Mouse (Mus musculus) liver, adult 2 months (tissue): ENCODE measurements around the gene Kmt2b. TPM values are rescaled to one million over a fixed set of nuclear protein-coding genes. Genes with fewer than 3 reads are reported as not detected.

Experiments
- DNase-seq: peaks from one replicate; pipeline ENCODE4 v3.0.0-alpha.2; 2011; ENCODE audit warnings: low read depth, low spot score; ENCODE audit errors: extremely low read depth
- H3K27ac ChIP-seq: fragments of 200-500 bp; replicated peaks from 2 replicates; pipeline ENCODE4 v1.5.1; 2012; ENCODE audit warnings: low read depth, mild to moderate bottlenecking, control low read depth, inconsistent platforms, low read length; ENCODE audit not compliant: insufficient read depth
- H3K27me3 ChIP-seq: fragments of 200-500 bp; 2 replicates; pipeline ENCODE4 v1.6.1; 2012; ENCODE audit warnings: mild to moderate bottlenecking, moderate library complexity, low read length, inconsistent platforms; ENCODE audit not compliant: control insufficient read depth, insufficient read depth
- H3K36me3 ChIP-seq: fragments of 200-500 bp; 2 replicates; pipeline ENCODE4 v1.6.1; 2012; ENCODE audit warnings: low read length, inconsistent platforms; ENCODE audit not compliant: control insufficient read depth, insufficient read depth
- H3K4me1 ChIP-seq: fragments of 200-500 bp; 2 replicates; pipeline ENCODE4 v1.6.1; 2011; ENCODE audit warnings: low read length; ENCODE audit not compliant: control insufficient read depth, insufficient read depth
- H3K4me3 ChIP-seq: fragments of 200-500 bp; 2 replicates; pipeline ENCODE4 v1.5.1; 2011; ENCODE audit warnings: low read depth, mild to moderate bottlenecking, control low read depth, low read length, moderate library complexity; ENCODE audit not compliant: insufficient read depth
- H3K79me2 ChIP-seq: fragments of 200-500 bp; 2 replicates; pipeline ENCODE4 v1.6.1; 2012; ENCODE audit warnings: inconsistent platforms, mild to moderate bottlenecking, low read length, moderate library complexity; ENCODE audit not compliant: control insufficient read depth, insufficient read depth
- H3K9ac ChIP-seq: fragments of 200-500 bp; 2 replicates; pipeline ENCODE4 v1.6.1; 2012; ENCODE audit warnings: low read depth, mild to moderate bottlenecking, control low read depth, inconsistent platforms, low read length
- CTCF ChIP-seq: fragments of 200-500 bp; IDR thresholded peaks from 2 replicates; pipeline ENCODE4 v1.5.1; 2011; ENCODE audit warnings: low read depth, low read length, control low read depth
- POLR2A ChIP-seq: fragments of 200-500 bp; IDR thresholded peaks from 2 replicates; pipeline ENCODE4 v1.6.1; 2011; ENCODE audit warnings: low read length, control low read depth; ENCODE audit not compliant: insufficient read depth; ENCODE audit errors: extremely low read depth
- WGBS: fragments of 180-500 bp; shearing (Covaris S2); methylation state at CpG from one replicate; pipeline ENCODE4 v1.1.7; 2018; 5-methylcytosine and 5-hydroxymethylcytosine counted together
- polyA plus RNA-seq: library from polyadenylated mRNA; depleted of rRNA; stranded (reverse); fragments of >200 nt; gene quantifications from 2 replicates; pipeline ENCODE4 v1.2.3, GENCODE M21; 2012
- total RNA-seq: library from RNA; depleted of rRNA; stranded (reverse); fragments of >200 nt; gene quantifications from 2 replicates; pipeline ENCODE4 v1.2.3, GENCODE M21; 2014

The Kmt2b gene
- total and polyA plus RNA-seq, 2 experiments: 3.4 to 19.2 TPM

DNA sequence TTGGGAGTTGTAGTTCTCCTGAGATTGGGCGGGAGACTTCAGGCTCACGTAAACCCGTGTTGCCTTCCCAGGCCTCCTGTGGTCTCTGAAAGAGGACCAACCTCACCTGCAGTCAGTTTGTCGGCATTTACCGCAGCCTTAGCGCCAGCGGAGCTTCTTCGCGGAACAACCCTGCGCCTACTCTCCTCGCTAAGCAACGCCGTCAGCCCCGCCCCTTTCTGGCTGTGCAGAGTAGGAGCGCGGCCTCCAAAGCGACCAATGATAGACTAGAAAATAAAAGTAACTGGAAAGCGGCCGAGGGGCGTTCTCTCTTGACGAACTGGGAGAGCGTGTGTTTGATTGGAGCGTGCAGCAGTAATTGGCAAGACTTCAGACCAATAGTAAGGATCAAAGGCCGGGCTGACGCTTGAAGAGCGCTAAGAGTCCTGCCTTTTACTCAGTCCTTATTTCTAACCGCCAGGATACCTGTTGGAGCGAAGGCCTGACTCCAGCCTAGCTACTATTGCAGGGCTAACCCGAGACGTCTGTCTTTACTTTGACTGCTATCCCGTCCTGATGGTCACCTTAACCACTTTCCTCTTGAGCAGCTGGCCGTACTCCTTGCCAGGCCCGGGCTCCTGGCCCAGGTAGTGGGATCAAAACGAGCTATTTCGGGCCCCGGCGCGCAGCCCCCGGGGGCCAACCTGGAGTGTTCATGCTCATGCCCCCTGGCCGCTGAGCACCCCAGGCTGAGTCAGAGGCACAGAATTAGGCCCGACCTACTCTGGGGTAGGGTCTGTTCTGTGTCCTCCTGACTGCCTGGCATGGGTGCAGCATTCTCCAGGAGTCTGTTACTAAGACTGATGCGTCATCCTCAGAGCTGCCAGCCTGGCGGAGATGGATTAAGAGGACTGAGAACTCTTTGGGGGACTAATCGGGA is 36.2 kb downstream of the Kmt2b start, which contains the start of the genes Hspb6 and Proser3:
Hspb6 (plus strand) TSS at position 77 of the 919 bp plus-strand sequence.
Proser3 (minus strand) TSS at position 198 of the 919 bp plus-strand sequence.
- under 1% methylated on average over 44 of the region's 44 CpGs for WGBS
- no peaks in the 10 kb centered on the region for H3K27me3 ChIP-seq
- peak within 1 kb of the TSS; percentile 84 for H3K9ac ChIP-seq
- peaks cover 4% of the 10 kb centered on the region; the same call in 1 of the 2 replicates for H3K4me1 ChIP-seq
- H3K4me3 ChIP-seq: peak within 1 kb of the TSS; percentile 83
- peaks cover 5% of the 10 kb centered on the region; the same call in 1 of the 2 replicates for H3K36me3 ChIP-seq
- no peaks in the 10 kb centered on the region for H3K79me2 ChIP-seq
- TF ChIP-seq CTCF: no peak
- peak; percentile 72; the same call in 1 of the 2 replicates for TF ChIP-seq POLR2A
- peak within 1 kb of the TSS; percentile 96 for H3K27ac ChIP-seq
- DNase-seq: peak; percentile 99

- Histone ChIP-seq H3K36me3 (peaks cover 5% of the 10 kb centered on the region; the same call in 1 of the 2 replicates), H3K27me3 (no peaks in the 10 kb centered on the region), H3K27ac (peak overlapping the region; percentile 96), H3K9ac (peak overlapping the region; percentile 84), H3K4me1 (peaks cover 4% of the 10 kb centered on the region; the same call in 1 of the 2 replicates), H3K4me3 (peak overlapping the region; percentile 83), H3K79me2 (no peaks in the 10 kb centered on the region)
- TF ChIP-seq CTCF (no peak), POLR2A (no peak)
- 3% methylated on average over 10 of the region's 10 CpGs for WGBS
- no peak for DNase-seq
Observed at GRCm38 (mm10) chr7:30551445-30552101, 37.0 kb downstream of the Kmt2b start.

- no peaks in the 10 kb centered on the region for H3K27me3 ChIP-seq
- H3K4me3 ChIP-seq: no peak overlapping the region
- no peaks in the 10 kb centered on the region for H3K79me2 ChIP-seq
- WGBS: 97% methylated on average over 1 of the region's 1 CpGs
- no peak for DNase-seq
- H3K27ac ChIP-seq: no peak overlapping the region
- no peak overlapping the region for H3K9ac ChIP-seq
- no peak for TF ChIP-seq POLR2A
- no peak for TF ChIP-seq CTCF
- H3K4me1 ChIP-seq: peaks cover 4% of the 10 kb centered on the region; the same call in 1 of the 2 replicates
- 0 out of 2 replicates have a peak, but pooled peaks cover 2% of the 10 kb centered on the region for H3K36me3 ChIP-seq
Observed at GRCm38 (mm10) chr7:30550603-30551002, 37.9 kb downstream of the Kmt2b start.

- 84% methylated on average over 2 of the region's 2 CpGs for WGBS
- no peaks in the 10 kb centered on the region for H3K27me3 ChIP-seq
- no peak for DNase-seq
- H3K36me3 ChIP-seq: 0 out of 2 replicates have a peak, but pooled peaks cover 2% of the 10 kb centered on the region
- H3K9ac ChIP-seq: no peak overlapping the region
- peaks cover 4% of the 10 kb centered on the region; the same call in 1 of the 2 replicates for H3K4me1 ChIP-seq
- no peak overlapping the region for H3K27ac ChIP-seq
- no peak overlapping the region for H3K4me3 ChIP-seq
- no peaks in the 10 kb centered on the region for H3K79me2 ChIP-seq
- no peak for TF ChIP-seq CTCF
- TF ChIP-seq POLR2A: no peak
Observed at GRCm38 (mm10) chr7:30549880-30550279, 38.6 kb downstream of the Kmt2b start.

DNA sequence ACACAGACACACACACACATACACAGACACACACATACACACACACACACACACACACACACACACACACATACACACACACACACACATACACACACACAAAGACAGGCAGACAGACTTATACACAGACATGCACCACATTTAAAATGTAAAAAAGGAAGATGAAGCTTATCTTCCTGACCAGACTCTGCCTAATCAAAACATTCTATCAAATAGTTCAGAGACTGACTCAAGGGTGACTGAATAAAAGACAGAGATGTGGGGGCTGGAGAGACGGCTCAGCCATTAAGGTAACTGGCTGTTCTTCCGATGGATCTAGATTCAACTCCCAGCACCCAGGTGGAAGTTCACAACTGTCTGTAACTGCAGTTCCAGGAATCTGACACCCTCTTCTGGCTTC is 44.2 kb downstream of the Kmt2b start:
- Histone ChIP-seq H3K79me2 (no peaks in the 10 kb centered on the region), H3K4me3 (no peak overlapping the region), H3K9ac (no peak overlapping the region), H3K27me3 (no peaks in the 10 kb centered on the region), H3K4me1 (no peaks in the 10 kb centered on the region), H3K27ac (no peak overlapping the region), H3K36me3 (0 out of 2 replicates have a peak, but pooled peaks cover 2% of the 10 kb centered on the region)
- DNase-seq: no peak
- 88% methylated on average over 2 of the region's 2 CpGs for WGBS
- no peak for TF ChIP-seq CTCF
- TF ChIP-seq POLR2A: no peak

GRCm38 (mm10) chr7:30540572-30540971 is 48.0 kb downstream of the Kmt2b start:
- 95% methylated on average over 7 of the region's 7 CpGs for WGBS
- no peaks in the 10 kb centered on the region for H3K27me3 ChIP-seq
- no peak overlapping the region for H3K9ac ChIP-seq
- no peaks in the 10 kb centered on the region for H3K79me2 ChIP-seq
- H3K4me1 ChIP-seq: no peaks in the 10 kb centered on the region
- TF ChIP-seq POLR2A (no peak), CTCF (no peak)
- no peak for DNase-seq
- H3K27ac ChIP-seq: no peak overlapping the region
- no peaks in the 10 kb centered on the region for H3K36me3 ChIP-seq
- H3K4me3 ChIP-seq: no peak overlapping the region
